Mouse (Mus musculus) ES-E14 (cell line): Measurements from ENCODE around the gene Prr14. TPM values are rescaled to one million over a fixed set of nuclear protein-coding genes. Genes with fewer than 3 reads are reported as not detected.

Source experiments
- DNase-seq: peaks from one replicate; pipeline ENCODE4 v3.0.0-alpha.2; 2013; ENCODE audit warnings: low read depth, low spot score
- H3K27ac ChIP-seq: 2 replicates; pipeline ENCODE4 v1.5.1; 2012; ENCODE audit warnings: low read depth, mild to moderate bottlenecking, low read length, moderate library complexity, mixed read lengths; ENCODE audit not compliant: poor library complexity, insufficient read depth, severe bottlenecking
- H3K36me3 ChIP-seq: 2 replicates; pipeline ENCODE4 v1.6.1; 2012; ENCODE audit warnings: mild to moderate bottlenecking, low read length, moderate library complexity, mixed read lengths; ENCODE audit not compliant: control insufficient read depth, poor library complexity, insufficient read depth, severe bottlenecking
- H3K4me1 ChIP-seq, 2 experiments: fragments of 150-350 bp in 1 of 2; sonication (generic) in 1 of 2; 2 replicates each; pipeline ENCODE4 v1.6.1; 2012; ENCODE audit warnings: low read length in 2 of 2, mild to moderate bottlenecking in 1 of 2, mixed read lengths in 1 of 2; ENCODE audit not compliant: control insufficient read depth in 2 of 2, insufficient read depth in 2 of 2, poor library complexity in 1 of 2
- H3K4me3 ChIP-seq, 2 experiments: fragments of 150-350 bp in 1 of 2; sonication (generic) in 1 of 2; 2 replicates each; pipeline ENCODE4 v1.5.1; 2012; ENCODE audit warnings: low read length in 2 of 2, low read depth in 1 of 2, mild to moderate bottlenecking in 1 of 2, mixed read lengths in 1 of 2; ENCODE audit not compliant: insufficient read depth in 1 of 2, poor library complexity in 1 of 2, severe bottlenecking in 1 of 2
- H3K9ac ChIP-seq: 2 replicates; pipeline ENCODE4 v1.6.1; 2012; ENCODE audit warnings: low read depth, mild to moderate bottlenecking, low read length, mixed read lengths; ENCODE audit not compliant: poor library complexity, insufficient read depth, severe bottlenecking
- H3K9me3 ChIP-seq: fragments of 150-350 bp; sonication (generic); 2 replicates; pipeline ENCODE4 v1.6.1; 2012; ENCODE audit warnings: low read depth, mild to moderate bottlenecking, low read length; ENCODE audit not compliant: control insufficient read depth, insufficient read depth
- CHD2 ChIP-seq: IDR thresholded peaks from 2 replicates; pipeline ENCODE4 v1.6.1; 2014; ENCODE audit warnings: mild to moderate bottlenecking, low read depth, low read length, inconsistent platforms
- HCFC1 ChIP-seq: IDR thresholded peaks from 2 replicates; pipeline ENCODE4 v1.6.1; 2012; ENCODE audit warnings: low read length, inconsistent platforms, borderline replicate concordance; ENCODE audit not compliant: insufficient read depth
- MAFK ChIP-seq: IDR thresholded peaks from 2 replicates; pipeline ENCODE4 v1.6.1; 2014; ENCODE audit warnings: mild to moderate bottlenecking, low read depth, low read length, inconsistent platforms; ENCODE audit not compliant: insufficient read depth
- ZC3H11A ChIP-seq: IDR thresholded peaks from 2 replicates; pipeline ENCODE4 v1.6.1; 2012; ENCODE audit warnings: low read depth, mild to moderate bottlenecking, inconsistent platforms, low read length, borderline replicate concordance
- ZNF384 ChIP-seq: IDR thresholded peaks from 2 replicates; pipeline ENCODE4 v1.6.1; 2012; ENCODE audit warnings: low read depth, low read length, inconsistent platforms
- in situ Hi-C, 2 experiments: fragments of 600-800 bp; cut with MboI; formaldehyde crosslinking; loops; one replicate each; pipeline ENCODE4 v1.15.1; 2025; ENCODE audit warnings: low sequenced_read_pairs in 2 of 2, inconsistent platforms in 1 of 2; ENCODE audit not compliant: unreplicated experiment in 2 of 2
- total RNA-seq: library from RNA; depleted of rRNA; stranded (reverse); fragments of 300-350 nt; gene quantifications from 2 replicates; pipeline ENCODE4 v1.2.3, GENCODE M21; 2012

The Prr14 gene
- total RNA-seq, 1 experiment: 17.1 TPM

DNA sequence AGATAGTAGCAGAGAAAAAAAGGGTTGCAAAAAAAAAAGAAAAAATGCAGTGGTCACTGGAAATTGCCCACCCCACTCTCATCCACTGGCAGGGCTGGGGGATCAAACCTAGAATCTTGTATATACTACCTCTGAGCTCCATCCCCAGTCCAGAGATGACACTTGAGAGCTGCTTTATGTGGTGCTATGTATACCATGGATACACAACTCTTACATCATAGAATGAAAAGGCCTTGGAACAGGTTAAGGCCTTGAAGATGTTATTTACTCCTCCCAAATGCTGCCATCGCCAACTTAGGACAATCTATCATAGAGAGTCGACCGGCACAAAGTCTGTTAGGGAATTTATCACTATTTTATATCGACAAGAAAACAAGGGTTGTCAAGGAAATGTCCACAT lies 17.4 kb downstream of the Prr14 start:
- DNase-seq: no peak
- in situ Hi-C loops: no loop called here
- H3K9ac ChIP-seq: no peak overlapping the region; the same call in 1 of the 2 replicates
- H3K9me3 ChIP-seq: no peaks in the 10 kb centered on the region
- H3K27ac ChIP-seq: no peak overlapping the region
- H3K4me3 ChIP-seq: peak overlapping the region in 1 of 2 experiments; percentile 98; a peak in 2 of 4 replicates
- peaks cover 5 to 9% of the 10 kb centered on the region in 2 experiments; a peak in 1 of 4 replicates for H3K4me1 ChIP-seq
- H3K36me3 ChIP-seq: peaks cover 27% of the 10 kb centered on the region
- TF ChIP-seq MAFK (no peak), ZNF384 (no peak), HCFC1 (no peak), CHD2 (no peak), ZC3H11A (no peak)

DNA sequence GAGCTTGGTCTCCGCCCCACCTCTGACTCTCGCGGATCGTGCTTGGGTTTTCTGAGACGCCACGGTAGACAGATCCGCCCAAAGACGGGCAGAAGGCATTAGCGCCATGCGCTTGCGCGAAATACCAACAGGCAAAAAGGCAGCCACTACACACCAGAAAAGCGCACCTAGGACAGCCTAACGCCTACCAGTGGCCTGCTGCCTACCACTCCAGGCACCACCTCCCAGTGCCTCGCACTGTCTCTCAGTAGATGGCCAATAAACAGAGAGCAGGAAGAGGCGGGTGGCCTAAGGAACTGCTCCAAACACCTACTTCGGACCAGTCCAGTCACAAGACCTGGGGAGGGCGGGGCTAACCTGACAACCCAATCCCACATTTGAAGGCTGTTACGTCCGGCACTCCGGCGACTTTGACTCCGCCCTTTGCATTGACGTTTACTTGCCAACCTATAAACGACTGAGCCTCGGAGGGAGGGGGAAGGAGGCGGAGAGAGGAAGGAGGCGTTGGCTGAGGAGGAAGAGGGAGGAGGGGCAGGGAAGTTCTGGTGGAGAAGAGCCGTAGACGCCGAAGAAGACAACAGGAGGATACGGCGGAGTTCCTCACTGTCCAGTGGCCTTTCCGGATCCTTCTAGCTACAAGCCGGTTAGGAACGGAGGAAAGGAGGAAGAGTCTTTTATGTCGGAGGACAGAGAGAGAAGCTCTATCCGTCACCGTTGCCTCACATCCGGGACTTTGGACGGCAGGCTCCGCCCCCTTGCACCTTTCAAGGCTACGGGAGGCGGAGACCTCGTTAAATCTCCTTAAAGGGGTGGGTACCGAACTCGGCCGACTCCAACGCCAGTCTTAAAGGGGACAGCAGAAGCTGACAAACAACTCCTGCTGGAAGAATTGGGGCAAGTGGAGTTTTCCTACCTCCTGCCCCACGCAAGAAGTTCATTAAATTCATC lies 18.6 kb downstream of the Prr14 start:
- Histone ChIP-seq H3K4me1 (peaks cover 3 to 9% of the 10 kb centered on the region in 2 experiments; a peak in 1 of 4 replicates), H3K27ac (peak overlapping the region; percentile 89), H3K9ac (peak overlapping the region; percentile 86), H3K4me3 (peak overlapping the region; percentile 87 to 98), H3K36me3 (peaks cover 33% of the 10 kb centered on the region), H3K9me3 (no peaks in the 10 kb centered on the region)
- peak; percentile 100 for DNase-seq
- peak; percentile 81 for TF ChIP-seq HCFC1
- no peak for TF ChIP-seq ZNF384
- in situ Hi-C loops: no loop called here

- Histone ChIP-seq H3K4me3 (peak within 1 kb of the TSS; percentile 87 to 98), H3K4me1 (peaks cover 3 to 6% of the 10 kb centered on the region in 2 experiments; a peak in 1 of 4 replicates), H3K36me3 (peaks cover 30% of the 10 kb centered on the region), H3K9ac (peak within 1 kb of the TSS; percentile 86), H3K9me3 (no peaks in the 10 kb centered on the region), H3K27ac (peak within 1 kb of the TSS; percentile 89)
- in situ Hi-C loops: no loop called here
- peak; percentile 85 for DNase-seq
- TF ChIP-seq ZC3H11A (no peak), HCFC1 (no peak; the same call in 1 of the 2 replicates), MAFK (no peak), ZNF384 (no peak), CHD2 (no peak)
These were observed 19.4 kb downstream of the Prr14 start, which contains the start of gene Fbrs for GRCm38 (mm10) chr7:127478635-127479317. Fbrs (plus strand) TSS chr7:127479199.

DNA sequence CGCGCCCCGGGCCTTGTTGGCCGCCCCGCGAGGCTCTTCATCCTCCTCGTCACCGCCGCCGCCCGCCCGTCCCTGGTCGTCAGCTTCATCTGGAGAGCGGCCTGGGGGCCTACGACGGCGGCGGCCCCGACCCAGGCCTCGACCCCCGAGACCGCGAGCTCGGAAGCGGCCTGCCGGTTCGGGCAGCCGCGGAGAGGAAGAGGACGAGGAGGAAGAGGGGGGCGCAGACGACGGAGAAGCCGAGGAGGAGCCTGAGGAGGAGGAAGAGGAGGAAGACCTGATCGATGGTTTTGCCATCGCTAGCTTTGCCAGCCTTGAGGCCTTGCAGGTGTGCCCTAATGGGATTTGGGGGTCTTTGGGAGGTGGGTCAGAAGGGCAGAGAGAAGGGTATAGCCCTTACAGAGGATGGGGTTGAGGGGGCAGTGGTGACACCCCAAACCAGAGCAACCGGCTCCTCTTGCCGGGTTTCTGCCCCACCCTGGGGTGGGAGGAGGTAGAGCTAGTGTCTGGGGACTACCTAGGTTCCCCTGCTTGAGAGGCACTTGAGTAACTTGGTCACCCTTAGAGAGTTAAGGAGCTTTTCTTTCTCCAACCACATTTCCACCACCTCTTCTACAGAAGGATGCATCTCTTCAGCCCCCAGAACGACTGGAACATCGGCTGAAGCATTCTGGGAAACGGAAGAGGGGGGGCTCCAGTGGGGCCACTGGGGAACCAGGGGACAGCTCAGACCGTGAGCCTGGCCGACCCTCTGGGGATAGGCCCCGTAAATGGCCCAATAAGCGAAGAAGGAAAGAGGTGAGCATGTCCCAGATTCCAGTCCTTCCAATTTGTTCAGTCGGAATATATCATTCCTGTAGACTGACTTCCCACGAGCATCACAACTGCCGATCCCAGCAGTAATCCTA lies 20.2 kb downstream of the Prr14 start:
- no peak for DNase-seq
- H3K4me1 ChIP-seq: peaks cover 3 to 9% of the 10 kb centered on the region in 2 experiments; a peak in 1 of 4 replicates
- H3K4me3 ChIP-seq: peak overlapping the region; percentile 87 to 98
- H3K9me3 ChIP-seq: no peaks in the 10 kb centered on the region
- TF ChIP-seq HCFC1: no peak
- TF ChIP-seq ZC3H11A: no peak
- no peak for TF ChIP-seq MAFK
- TF ChIP-seq CHD2: no peak
- TF ChIP-seq ZNF384: no peak
- H3K9ac ChIP-seq: peak overlapping the region; percentile 69
- in situ Hi-C loops: no loop called here
- H3K27ac ChIP-seq: no peak overlapping the region
- H3K36me3 ChIP-seq: peaks cover 30% of the 10 kb centered on the region
